8 mouse cellular contexts compared by ENCODE assay signal in genomic region chr4:95082481-95083088, GRCm38 (mm10). TPM values are rescaled to one million over a fixed set of nuclear protein-coding genes. Genes with fewer than 3 reads are reported as not detected.
DNase-seq lines count a peak whose midpoint lies in the region; ATAC-seq and TF ChIP-seq lines count a peak whose summit lies in the region.

No protein-coding gene starts in this region.

- H3K4me2 ChIP-seq in midbrain, embryonic 12.5 days (replicated peaks), result no peak overlapping the region
- no peak overlapping the region for H3K4me2 ChIP-seq in midbrain, embryonic 11.5 days
- H3K4me2 ChIP-seq in heart, postnatal 0 days (ENCODE audit: low read depth, low read length), result no peak overlapping the region
- H3K4me2 ChIP-seq in limb, embryonic 13.5 days (replicated peaks), result no peak overlapping the region

- WGBS in midbrain, embryonic 12.5 days, result 59% methylated on average over 4 of the region's 4 CpGs
- WGBS in midbrain, embryonic 11.5 days, result 67% methylated on average over 4 of the region's 4 CpGs
- WGBS in heart, postnatal 0 days, result 35% methylated on average over 4 of the region's 4 CpGs
- 53% methylated on average over 4 of the region's 4 CpGs for WGBS in limb, embryonic 13.5 days

- ATAC-seq in midbrain, embryonic 12.5 days (ENCODE audit: low FRiP score, low read depth), result peak; percentile 48; the same call in 1 of the 2 replicates
- ATAC-seq in midbrain, embryonic 11.5 days (ENCODE audit: low FRiP score), result no peak
- peak; percentile 86 for ATAC-seq in heart, postnatal 0 days (ENCODE audit: insufficient read depth, low read depth)
- ATAC-seq in limb, embryonic 13.5 days (ENCODE audit: low FRiP score, low read depth), result peak; percentile 34; the same call in 1 of the 2 replicates

- H3K27ac ChIP-seq in midbrain, embryonic 12.5 days (replicated peaks), result no peak overlapping the region
- no peak overlapping the region for H3K27ac ChIP-seq in midbrain, embryonic 11.5 days (ENCODE audit: low read depth, low read length)
- H3K27ac ChIP-seq in embryonic fibroblast, embryonic 13.5 days (ENCODE audit: insufficient read depth, low read length), result 0 out of 2 replicates have a peak overlapping the region, but pooled peaks have one; percentile 8
- H3K27ac ChIP-seq in heart, postnatal 0 days (ENCODE audit: low read depth), result peak overlapping the region; percentile 77
- peak overlapping the region; percentile 10; the same call in 1 of the 2 replicates for H3K27ac ChIP-seq in limb, embryonic 13.5 days

- no peaks in the 10 kb centered on the region for H3K36me3 ChIP-seq in midbrain, embryonic 12.5 days
- no peaks in the 10 kb centered on the region for H3K36me3 ChIP-seq in midbrain, embryonic 11.5 days (ENCODE audit: control insufficient read depth, insufficient read depth, low read length)
- H3K36me3 ChIP-seq in heart, postnatal 0 days (replicated peaks; ENCODE audit: control insufficient read depth, insufficient read depth, low read length), result no peaks in the 10 kb centered on the region
- H3K36me3 ChIP-seq in limb, embryonic 13.5 days, result no peaks in the 10 kb centered on the region

- no peak for DNase-seq in midbrain, embryonic 11.5 days (ENCODE audit: low spot score, missing footprints)
- DNase-seq in heart, postnatal 0 days (ENCODE audit: low spot score), result peak; percentile 80
- peak; percentile 46 for DNase-seq in retina, postnatal 1 day
- DNase-seq in right cerebral cortex, postnatal 25 days, result no peak
- DNase-seq in layer of hippocampus, postnatal 25 days (ENCODE audit: extremely low spot score in 1 of 2, low spot score in 1 of 2), result no peak

- no peaks in the 10 kb centered on the region for H3K9me3 ChIP-seq in midbrain, embryonic 12.5 days
- no peaks in the 10 kb centered on the region for H3K9me3 ChIP-seq in midbrain, embryonic 11.5 days (ENCODE audit: control insufficient read depth, low read length)
- H3K9me3 ChIP-seq in heart, postnatal 0 days (replicated peaks; ENCODE audit: control insufficient read depth, low read length), result no peaks in the 10 kb centered on the region
- H3K9me3 ChIP-seq in limb, embryonic 13.5 days, result no peaks in the 10 kb centered on the region; the same call in 1 of the 2 replicates

- peak; percentile 70 for TF ChIP-seq EP300 in heart, postnatal 0 days (IDR thresholded peaks at IDR 0.05; ENCODE audit: low read depth)

- TF ChIP-seq POLR2A in embryonic fibroblast, embryonic 13.5 days (IDR thresholded peaks at IDR 0.05; ENCODE audit: low read depth, low read length), result no peak

- H3K4me3 ChIP-seq in midbrain, embryonic 12.5 days, result no peak overlapping the region
- H3K4me3 ChIP-seq in midbrain, embryonic 11.5 days (ENCODE audit: low read depth, low read length), result no peak overlapping the region
- H3K4me3 ChIP-seq in embryonic fibroblast, embryonic 13.5 days (ENCODE audit: insufficient read depth, low read length), result no peak overlapping the region
- H3K4me3 ChIP-seq in heart, postnatal 0 days (ENCODE audit: low read depth, low read length), result no peak overlapping the region
- no peak overlapping the region for H3K4me3 ChIP-seq in limb, embryonic 13.5 days

- peaks cover 11% of the 10 kb centered on the region; the same call in 1 of the 2 replicates for H3K4me1 ChIP-seq in midbrain, embryonic 12.5 days
- no peaks in the 10 kb centered on the region for H3K4me1 ChIP-seq in midbrain, embryonic 11.5 days (ENCODE audit: control insufficient read depth, insufficient read depth, low read length)
- peaks cover 4% of the 10 kb centered on the region; the same call in 1 of the 2 replicates for H3K4me1 ChIP-seq in embryonic fibroblast, embryonic 13.5 days (ENCODE audit: control insufficient read depth, insufficient read depth, low read length)
- H3K4me1 ChIP-seq in heart, postnatal 0 days (ENCODE audit: control insufficient read depth, insufficient read depth), result peaks cover 19% of the 10 kb centered on the region
- peaks cover 21% of the 10 kb centered on the region for H3K4me1 ChIP-seq in limb, embryonic 13.5 days

- no peak for TF ChIP-seq CTCF in embryonic fibroblast, embryonic 13.5 days (IDR thresholded peaks at IDR 0.05; ENCODE audit: borderline replicate concordance, insufficient read depth, low read length)
- TF ChIP-seq CTCF in heart, postnatal 0 days (IDR thresholded peaks at IDR 0.05; ENCODE audit: low read depth), result no peak

- no peak overlapping the region for H3K9ac ChIP-seq in midbrain, embryonic 12.5 days (replicated peaks)
- no peak overlapping the region for H3K9ac ChIP-seq in midbrain, embryonic 11.5 days (ENCODE audit: low read length)
- no peak overlapping the region for H3K9ac ChIP-seq in heart, postnatal 0 days (replicated peaks; ENCODE audit: low read depth, low read length)
- H3K9ac ChIP-seq in limb, embryonic 13.5 days, result no peak overlapping the region

- H3K27me3 ChIP-seq in midbrain, embryonic 12.5 days, result no peaks in the 10 kb centered on the region
- no peaks in the 10 kb centered on the region for H3K27me3 ChIP-seq in midbrain, embryonic 11.5 days (ENCODE audit: control insufficient read depth, insufficient read depth, low read length)
- no peaks in the 10 kb centered on the region for H3K27me3 ChIP-seq in heart, postnatal 0 days (ENCODE audit: control insufficient read depth, insufficient read depth, low read length)
- no peaks in the 10 kb centered on the region for H3K27me3 ChIP-seq in limb, embryonic 13.5 days

RNA-seq across cellular contexts. Expression of gene Jun, which starts 30.6 kb away (rescaled TPM):
- 70.8 and 80.6 TPM in 2 replicates for polyA plus RNA-seq in midbrain, embryonic 12.5 days (2016; fragmentation: Nextera tagmentation; extraction: Ambion mirVana)
- 26.1 and 29.1 TPM in 2 replicates for polyA plus RNA-seq in midbrain, embryonic 11.5 days (2014; fragmentation: Nextera tagmentation; extraction: Ambion mirVana)
- 45.3 and 60.9 TPM in 2 replicates for polyA plus RNA-seq in embryonic fibroblast, embryonic 13.5 days (2011; ENCODE audit: insufficient read length, low read depth, missing spikeins)
- total RNA-seq in heart, postnatal 0 days (2014; rRNA removed; ENCODE audit: low replicate concordance), result 82.6 and 111 TPM in 2 replicates
- 49.5 and 74.1 TPM in 2 replicates for polyA plus RNA-seq in heart, postnatal 0 days (2015; fragmentation: Nextera tagmentation; extraction: Ambion mirVana)
- 101 and 102 TPM in 2 replicates for polyA plus RNA-seq in limb, embryonic 13.5 days (2015; fragmentation: Nextera tagmentation; extraction: Ambion mirVana)
- 100 to 1,000 TPM in 1 of 2 experiments, 10 to 100 TPM in 1; 90.0 to 105 TPM for total RNA-seq in layer of hippocampus, postnatal 25 days (2021)

Comparison
In these comparisons a context has a peak if more than half of its experiments do, and no peak if none do; other contexts are left out.
1. H3K27ac ChIP-seq: peak in embryonic fibroblast, embryonic 13.5 days (single experiment), heart, postnatal 0 days (single experiment) and limb, embryonic 13.5 days (single experiment); none in midbrain, embryonic 12.5 days (single experiment) and midbrain, embryonic 11.5 days (single experiment).
2. DNase-seq: peak in heart, postnatal 0 days (single experiment) and retina, postnatal 1 day (single experiment); none in midbrain, embryonic 11.5 days (single experiment), right cerebral cortex, postnatal 25 days (single experiment) and layer of hippocampus, postnatal 25 days (0 of 2).